Mouse (Mus musculus) kidney, adult 18-20 months (tissue): ENCODE measurements at regions not wholly inside any gene's neighbourhood (a gene's known extent, or its start where the extent isn't known, plus 50 kb on each side); places are given as distances from the start of the nearest gene placed in this dataset.
A peak's percentile ranks its signal among the peaks of the same experiment; 100 is the strongest.

ENCODE experiments used
- DNase-seq: peaks from one replicate; pipeline ENCODE4 v3.0.0; 2021

DNA sequence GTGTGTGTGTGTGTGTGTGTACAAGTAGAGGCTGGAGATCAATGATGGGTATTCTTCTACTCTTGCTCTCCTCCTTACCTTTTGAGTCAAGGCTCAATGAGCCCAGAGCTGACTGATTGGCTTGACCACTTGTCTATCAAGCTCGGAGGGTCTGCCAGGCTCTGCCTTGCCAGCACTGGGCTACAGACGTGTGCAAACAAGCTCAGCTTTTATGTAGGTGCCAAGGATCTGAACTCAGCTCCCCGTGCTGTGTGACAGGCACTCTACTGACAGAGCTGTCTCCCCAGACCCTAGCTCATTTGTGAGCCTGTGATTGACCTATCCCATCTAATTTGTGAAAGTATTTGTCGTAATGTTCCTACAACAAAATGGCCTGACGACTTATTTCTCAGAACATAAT is 54.2 kb upstream of the Cdc42bpa start:
- DNase-seq: no peak

DNA sequence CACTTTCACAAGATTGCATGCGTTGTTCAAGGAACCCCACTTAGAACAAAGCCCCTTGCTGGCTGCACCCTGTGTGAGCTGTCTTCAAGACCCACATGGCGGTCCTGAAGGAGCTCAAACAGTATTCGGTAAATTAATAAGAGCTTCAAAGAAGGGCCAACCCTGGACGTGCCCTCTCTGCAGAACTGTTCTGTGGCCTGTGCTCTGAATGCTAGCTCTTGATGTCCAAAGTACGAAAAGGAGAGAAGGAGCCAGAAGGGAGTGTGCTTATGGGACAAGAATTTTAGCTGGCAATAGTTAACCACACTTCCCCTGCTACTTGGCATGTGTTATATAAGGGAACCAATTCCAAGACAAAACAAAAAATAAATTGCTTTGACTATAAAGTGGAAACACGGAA is 67.6 kb upstream of the Cdc42bpa start:
- peak; percentile 45 for DNase-seq

GRCm38 (mm10) chr1:179887921-179888320 is 72.4 kb upstream of the Cdc42bpa start:
- DNase-seq: no peak

DNA sequence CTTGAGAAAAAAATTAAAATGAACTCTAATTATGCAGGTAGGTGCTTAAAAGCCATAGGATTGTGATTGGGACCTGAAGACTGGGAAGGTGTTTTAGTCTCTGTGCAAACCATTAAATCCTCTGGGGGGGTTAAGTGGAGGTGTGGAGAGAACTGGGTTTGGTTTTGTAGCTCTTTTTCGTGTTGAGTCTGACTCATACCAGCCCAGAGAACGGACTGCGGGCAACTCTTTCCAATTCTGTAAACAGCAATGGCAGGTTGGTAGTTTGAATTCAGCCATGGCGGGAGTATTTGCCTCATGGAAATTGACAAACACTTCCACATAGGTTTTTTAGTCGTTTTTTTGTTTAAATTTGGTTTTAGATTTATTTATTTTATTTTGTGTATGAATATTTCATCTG is 77.7 kb upstream of the Ahctf1 start:
- no peak for DNase-seq

- DNase-seq: no peak
Measured at GRCm38 (mm10) chr1:179877893-179878292, 74.4 kb upstream of the Ahctf1 start.

GRCm38 (mm10) chr1:179873772-179874555 is 70.5 kb upstream of the Ahctf1 start:
- no peak for DNase-seq

- no peak for DNase-seq
Measured at GRCm38 (mm10) chr1:179871961-179872360, 68.5 kb upstream of the Ahctf1 start.

DNA sequence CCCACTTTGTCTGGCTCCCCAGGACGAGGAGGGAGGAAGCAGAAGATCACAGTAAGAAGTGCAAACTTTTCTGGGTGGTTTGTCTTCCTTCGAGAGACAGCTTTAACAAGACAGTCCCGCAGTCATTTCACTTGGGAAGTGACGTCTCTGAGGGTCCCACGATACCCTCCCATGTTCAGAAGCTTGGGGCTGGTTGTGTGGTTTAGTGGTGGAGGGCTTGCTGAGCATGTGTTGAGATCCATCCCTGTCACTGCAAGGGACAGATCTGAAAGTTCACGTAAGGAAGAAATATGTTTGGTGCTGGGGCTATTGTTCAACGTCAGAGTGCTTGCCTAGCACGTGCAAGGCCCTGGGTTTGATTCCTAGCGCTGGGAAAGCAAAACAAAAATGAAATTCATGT is 65.2 kb upstream of the Ahctf1 start:
- no peak for DNase-seq

DNA sequence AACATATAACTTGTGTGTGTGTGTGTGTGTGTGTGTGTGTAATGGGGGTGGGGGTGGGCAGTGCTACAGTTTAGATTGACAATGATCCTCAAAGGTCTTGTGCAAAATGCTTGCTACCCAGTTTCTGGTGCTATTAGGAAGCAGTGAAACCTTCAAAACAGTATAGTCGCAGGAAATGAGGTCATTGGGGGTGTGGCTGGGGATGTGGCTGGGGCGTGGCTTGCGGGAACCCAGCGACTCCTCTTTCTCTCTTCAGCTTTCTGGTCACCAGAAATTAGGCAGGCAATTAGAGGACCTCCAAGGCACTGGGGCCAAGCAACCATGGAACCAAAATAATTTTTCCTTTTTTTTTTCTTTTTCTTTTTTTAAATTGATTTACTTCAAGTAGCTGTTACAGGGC is 64.0 kb upstream of the Ahctf1 start:
- no peak for DNase-seq

DNA sequence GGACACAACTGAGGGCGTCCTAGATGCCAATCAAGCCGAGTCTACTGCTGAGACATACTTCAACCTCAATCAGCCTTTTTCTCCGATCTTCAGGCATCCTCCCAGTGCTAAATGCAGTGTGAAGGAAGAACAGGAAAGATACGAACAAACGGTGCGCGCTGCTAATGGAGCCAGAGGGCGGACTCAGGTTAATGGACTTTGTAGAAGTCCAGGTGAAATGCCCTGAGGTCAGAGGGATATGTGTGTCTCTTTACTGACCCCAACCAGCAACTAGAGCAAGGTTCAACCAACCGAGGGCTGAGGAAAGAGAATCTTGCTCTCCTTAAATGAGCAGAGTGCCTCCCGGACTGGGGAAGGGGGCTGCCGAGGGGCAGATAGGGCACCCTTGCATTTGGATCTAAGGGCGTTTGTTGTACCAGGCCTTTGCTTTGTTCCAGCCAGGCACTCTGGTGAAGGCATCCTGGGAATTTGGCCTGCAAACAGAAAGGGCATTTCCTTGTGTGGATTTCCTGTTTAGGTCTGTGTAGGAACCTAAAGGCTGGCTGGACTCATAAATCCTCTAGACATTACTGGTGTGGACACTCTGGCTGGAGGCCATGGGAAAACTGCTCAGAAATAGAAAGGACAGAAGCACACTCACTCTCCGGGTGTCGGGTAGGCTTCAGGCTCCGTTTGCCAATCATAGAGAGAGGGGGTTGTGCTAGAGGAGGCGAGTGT is 62.7 kb upstream of the Ahctf1 start:
- peak; percentile 65 for DNase-seq

GRCm38 (mm10) chr1:179865561-179865960 is 62.1 kb upstream of the Ahctf1 start:
- DNase-seq: peak; percentile 45

- DNase-seq: no peak
Measured at GRCm38 (mm10) chr1:179864537-179865226, 61.2 kb upstream of the Ahctf1 start.

GRCm38 (mm10) chr1:179863420-179863819 is 59.9 kb upstream of the Ahctf1 start:
- no peak for DNase-seq

- no peak for DNase-seq
Measured at GRCm38 (mm10) chr1:179862941-179863340, 59.5 kb upstream of the Ahctf1 start.

DNA sequence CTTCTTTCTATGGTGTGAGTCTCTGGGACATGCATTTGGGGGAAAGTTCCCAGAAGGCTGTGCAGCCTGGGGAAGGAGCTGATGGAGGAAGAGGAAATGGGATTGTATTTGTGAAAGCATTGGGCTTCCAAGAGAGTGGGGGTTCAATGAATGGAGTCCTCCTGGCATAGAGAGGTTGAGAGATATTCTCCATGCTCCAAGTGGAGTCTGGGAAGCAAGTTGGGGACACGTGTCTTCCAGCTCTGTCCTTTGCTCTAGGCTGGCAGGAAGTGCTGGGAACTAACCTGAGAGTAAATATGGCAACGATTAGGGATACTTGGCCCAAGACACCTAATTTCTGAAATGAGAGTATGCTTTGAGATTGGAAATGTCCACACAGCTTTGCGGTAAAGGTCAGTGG is 58.3 kb upstream of the Ahctf1 start:
- DNase-seq: no peak

DNA sequence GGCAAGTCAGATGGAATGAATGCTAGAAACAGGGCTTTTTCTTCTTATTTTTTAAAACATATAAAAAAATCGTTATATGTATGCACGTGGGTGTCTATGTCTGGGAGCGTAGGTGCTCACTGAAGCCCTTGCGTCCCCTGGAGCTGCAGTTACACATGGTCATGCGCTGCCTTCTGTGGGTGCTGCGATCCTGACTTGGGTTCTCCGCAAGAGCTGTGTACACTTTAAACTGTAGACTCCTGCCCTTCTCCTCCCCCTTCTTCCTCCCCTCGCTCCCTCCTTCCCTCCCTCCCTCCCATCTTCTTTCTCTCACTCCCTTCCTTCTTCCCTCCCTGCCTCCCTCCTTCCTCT is 56.0 kb upstream of the Ahctf1 start:
- no peak for DNase-seq

GRCm38 (mm10) chr1:179858780-179859551 is 55.5 kb upstream of the Ahctf1 start:
- peak; percentile 47 for DNase-seq

- no peak for DNase-seq
Measured at GRCm38 (mm10) chr1:179854288-179854965, 50.9 kb upstream of the Ahctf1 start.
